Mouse (Mus musculus) bone marrow, adult 2 months (tissue): ENCODE results near the gene Mindy4.

Experiments used
- CTCF ChIP-seq: fragments of 200-500 bp; IDR thresholded peaks from 2 replicates; pipeline ENCODE4 v1.5.1; 2011; ENCODE audit warnings: low read length, control low read depth; ENCODE audit not compliant: control insufficient read depth, insufficient read depth
- POLR2A ChIP-seq: fragments of 200-500 bp; IDR thresholded peaks from 2 replicates; pipeline ENCODE4 v1.6.1; 2011; ENCODE audit warnings: low read depth, mild to moderate bottlenecking, control low read depth, low read length, borderline replicate concordance; ENCODE audit not compliant: control insufficient read depth

DNA sequence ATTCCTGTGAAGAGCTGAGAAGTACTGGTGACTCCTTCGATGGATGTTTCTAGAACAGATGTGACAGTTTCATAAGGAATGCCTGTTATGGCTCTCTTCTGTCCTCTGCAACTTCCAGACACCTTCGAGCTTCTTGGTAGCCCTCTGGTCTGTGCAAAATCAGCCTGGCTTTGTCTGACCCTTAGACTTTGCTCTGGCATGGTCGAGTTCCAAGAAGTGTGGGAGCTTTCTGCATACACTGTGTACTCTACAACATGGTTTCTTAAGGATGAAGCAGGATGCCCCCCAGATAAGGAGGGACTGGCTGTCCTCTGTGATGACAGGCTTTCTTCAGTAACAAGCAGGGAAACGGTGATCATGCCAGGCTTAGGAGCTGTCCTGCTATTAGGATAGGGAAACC is 125.0 kb downstream of the Mindy4 start:
- no peak for TF ChIP-seq POLR2A
- TF ChIP-seq CTCF, result no peak
